Mouse (Mus musculus) bone marrow macrophage, adult 2 months (primary cell): Measurements from ENCODE around the gene Prdx6.

Experiments
- CTCF ChIP-seq: IDR thresholded peaks from 2 replicates; pipeline ENCODE4 v1.5.1; 2012; ENCODE audit warnings: low read depth, mild to moderate bottlenecking, low read length, moderate library complexity
- POLR2A ChIP-seq: IDR thresholded peaks from 2 replicates; pipeline ENCODE4 v1.6.1; 2012; ENCODE audit warnings: mild to moderate bottlenecking, low read depth, low read length, borderline replicate concordance

DNA sequence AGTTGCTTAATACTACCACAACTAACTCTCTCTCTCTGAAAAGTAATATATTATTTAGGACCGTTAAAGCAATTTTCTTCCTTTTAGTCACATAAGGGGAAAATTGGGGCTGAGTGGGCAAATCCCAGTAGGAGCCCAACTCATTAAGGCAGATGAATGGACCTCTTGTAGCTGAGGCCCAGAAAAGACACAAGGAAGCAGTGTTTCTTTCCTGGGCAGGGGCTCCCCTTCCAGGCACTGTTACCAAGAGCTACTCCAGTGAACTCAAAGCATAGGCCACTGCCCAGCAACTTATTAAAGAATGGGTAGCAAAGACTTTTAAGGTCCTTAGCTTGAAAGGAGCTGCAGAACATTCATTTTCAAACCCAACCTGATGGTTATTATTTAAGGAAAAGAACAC lies 22.5 kb upstream of the Prdx6 start:
- TF ChIP-seq CTCF, result no peak
- no peak for TF ChIP-seq POLR2A
